Mouse (Mus musculus): Measurements from ENCODE around the gene Necap1.
A peak's percentile ranks its signal among the peaks of the same experiment; 100 is the strongest.

DNA sequence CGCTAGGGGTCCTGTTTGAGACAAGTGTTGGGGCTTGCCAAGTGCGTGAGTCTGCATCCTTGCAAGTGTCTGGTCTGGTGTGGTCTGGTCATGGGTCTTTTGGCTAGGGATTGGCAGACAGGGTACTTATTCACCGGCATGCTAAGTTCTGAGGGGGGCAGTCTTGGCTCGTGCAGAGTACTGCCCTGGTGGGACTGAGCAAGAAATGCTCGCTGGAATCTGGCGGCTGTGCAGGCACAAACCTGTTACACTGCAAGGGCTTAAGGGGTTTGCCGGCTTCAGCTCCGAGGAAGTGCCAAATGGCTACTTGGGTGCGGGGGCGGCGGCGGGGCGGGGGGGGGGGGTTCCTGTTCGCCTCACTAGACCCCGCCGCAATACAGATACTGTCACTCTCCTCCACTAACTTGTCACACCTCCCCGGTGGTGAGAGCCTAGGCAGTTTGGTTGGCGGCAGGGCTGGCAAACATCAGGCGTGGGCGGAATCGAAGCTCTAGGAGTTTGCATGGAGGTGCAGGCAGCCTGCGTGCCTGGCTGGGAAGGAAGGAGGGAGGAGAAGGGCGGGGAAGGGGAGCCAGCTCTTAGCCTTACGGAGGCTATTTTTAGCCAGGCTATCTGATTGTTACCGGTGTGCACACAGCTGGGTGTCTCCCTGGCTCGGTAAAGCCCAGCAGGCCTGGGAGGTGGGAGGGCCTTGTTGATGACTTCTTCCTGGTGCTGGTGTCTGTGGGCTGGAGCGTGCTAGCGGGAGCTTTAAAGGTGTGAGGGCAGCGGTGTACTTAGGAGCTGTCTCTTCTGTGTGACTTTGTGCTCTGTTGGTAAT is 48.1 kb upstream of the Necap1 start:
- TF ChIP-seq POLR2A (IDR thresholded peaks at IDR 0.05; ENCODE audit: borderline replicate concordance, insufficient read depth, low read length) (0 out of 2 replicates have a peak, but pooled peaks have one; percentile 9), CTCF (IDR thresholded peaks at IDR 0.05; ENCODE audit: borderline replicate concordance, insufficient read depth, low read depth, low read length) (no peak)

Data from cerebellum, adult 2 months (tissue).